In genomic region chr1:189228222-189229084, GRCm38 (mm10) we compare ENCODE assay signal across 8 mouse cellular contexts.
DNase-seq lines count a peak whose midpoint lies in the region; ATAC-seq and TF ChIP-seq lines count a peak whose summit lies in the region.

No protein-coding gene starts in this region.

- H3K4me1 ChIP-seq in hindbrain, embryonic 14.5 days (replicated peaks; ENCODE audit: control insufficient read depth, insufficient read depth, low read length), result no peaks in the 10 kb centered on the region; the same call in 1 of the 2 replicates
- peaks cover 10% of the 10 kb centered on the region; the same call in 1 of the 2 replicates for H3K4me1 ChIP-seq in midbrain, embryonic 14.5 days (ENCODE audit: control insufficient read depth, insufficient read depth, low read length)
- H3K4me1 ChIP-seq in liver, postnatal 0 days (ENCODE audit: insufficient read depth), result no peaks in the 10 kb centered on the region

- no peaks in the 10 kb centered on the region for H3K27me3 ChIP-seq in hindbrain, embryonic 14.5 days (ENCODE audit: control insufficient read depth, insufficient read depth, low read length)
- no peaks in the 10 kb centered on the region for H3K27me3 ChIP-seq in midbrain, embryonic 14.5 days (ENCODE audit: control insufficient read depth, insufficient read depth, low read length)
- H3K27me3 ChIP-seq in liver, postnatal 0 days (ENCODE audit: insufficient read depth, low read length), result no peaks in the 10 kb centered on the region

- 52% methylated on average over 19 of the region's 19 CpGs for WGBS in hindbrain, embryonic 14.5 days
- 47% methylated on average over 19 of the region's 19 CpGs for WGBS in midbrain, embryonic 14.5 days
- WGBS in liver, postnatal 0 days (ENCODE audit: insufficient replicate concordance), result 71% methylated on average over 19 of the region's 19 CpGs

- H3K4me3 ChIP-seq in hindbrain, embryonic 14.5 days (replicated peaks; ENCODE audit: low read length), result no peak overlapping the region
- no peak overlapping the region for H3K4me3 ChIP-seq in midbrain, embryonic 14.5 days (replicated peaks; ENCODE audit: low read depth, low read length)
- H3K4me3 ChIP-seq in liver, postnatal 0 days (ENCODE audit: low read depth, low read length), result no peak overlapping the region

- H3K27ac ChIP-seq in hindbrain, embryonic 14.5 days, result peak overlapping the region; percentile 4; the same call in 1 of the 2 replicates
- H3K27ac ChIP-seq in midbrain, embryonic 14.5 days (replicated peaks; ENCODE audit: low read depth, low read length), result peak overlapping the region; percentile 45
- no peak overlapping the region for H3K27ac ChIP-seq in liver, postnatal 0 days (ENCODE audit: low read depth)

- no peaks in the 10 kb centered on the region for H3K36me3 ChIP-seq in hindbrain, embryonic 14.5 days (replicated peaks; ENCODE audit: control insufficient read depth, insufficient read depth)
- no peaks in the 10 kb centered on the region for H3K36me3 ChIP-seq in midbrain, embryonic 14.5 days (ENCODE audit: control insufficient read depth, insufficient read depth, low read length)
- no peaks in the 10 kb centered on the region for H3K36me3 ChIP-seq in liver, postnatal 0 days (replicated peaks; ENCODE audit: insufficient read depth, low read length)

- no peak for TF ChIP-seq EP300 in liver, postnatal 0 days (IDR thresholded peaks at IDR 0.05; ENCODE audit: low read depth)

- TF ChIP-seq CTCF in liver, postnatal 0 days (IDR thresholded peaks at IDR 0.05; ENCODE audit: low read depth), result no peak

- peak overlapping the region; percentile 20; the same call in 1 of the 2 replicates for H3K4me2 ChIP-seq in hindbrain, embryonic 14.5 days (replicated peaks)
- H3K4me2 ChIP-seq in midbrain, embryonic 14.5 days (ENCODE audit: low read length), result peak overlapping the region; percentile 25; the same call in 1 of the 2 replicates
- no peak overlapping the region for H3K4me2 ChIP-seq in liver, postnatal 0 days (ENCODE audit: low read depth, low read length)

- ATAC-seq in hindbrain, embryonic 14.5 days (ENCODE audit: low FRiP score), result no peak
- ATAC-seq in midbrain, embryonic 14.5 days (ENCODE audit: low FRiP score, low TSS enrichment), result no peak
- no peak for ATAC-seq in liver, postnatal 0 days
- ATAC-seq in erythroid progenitor cell, adult 5-6 weeks (replicated peaks; ENCODE audit: low FRiP score, poor library complexity, severe bottlenecking), result no peak

- peak; percentile 7 for DNase-seq in embryo, embryonic 10 days (ENCODE audit: low spot score)
- no peak for DNase-seq in embryo, embryonic 11 days
- DNase-seq in brain, adult 2 months (ENCODE audit: low read depth, low spot score), result peak; percentile 83
- no peak for DNase-seq in hindbrain, embryonic 14.5 days (ENCODE audit: low spot score)
- DNase-seq in midbrain, embryonic 14.5 days, result peak; percentile 41
- DNase-seq in thymus, postnatal 4 days, result no peak
- no peak for DNase-seq in liver, postnatal 0 days

- no peaks in the 10 kb centered on the region for H3K9me3 ChIP-seq in hindbrain, embryonic 14.5 days (ENCODE audit: control insufficient read depth, low read length)
- no peaks in the 10 kb centered on the region for H3K9me3 ChIP-seq in midbrain, embryonic 14.5 days (ENCODE audit: control insufficient read depth, low read length)
- H3K9me3 ChIP-seq in liver, postnatal 0 days (ENCODE audit: low read length), result no peaks in the 10 kb centered on the region

- no peak overlapping the region for H3K9ac ChIP-seq in hindbrain, embryonic 14.5 days
- H3K9ac ChIP-seq in midbrain, embryonic 14.5 days (replicated peaks; ENCODE audit: low read length), result no peak overlapping the region
- H3K9ac ChIP-seq in liver, postnatal 0 days (replicated peaks), result no peak overlapping the region

Comparison
In these comparisons a context has a peak if more than half of its experiments do, and no peak if none do; other contexts are left out.
1. DNase-seq: peak in embryo, embryonic 10 days (single experiment), brain, adult 2 months (single experiment) and midbrain, embryonic 14.5 days (single experiment); none in embryo, embryonic 11 days (single experiment), hindbrain, embryonic 14.5 days (single experiment), thymus, postnatal 4 days (single experiment) and liver, postnatal 0 days (single experiment).